8 mouse cellular contexts compared by ENCODE assay signal in genomic region chr8:92846684-92847083, GRCm38 (mm10). TPM values are rescaled to one million over a fixed set of nuclear protein-coding genes. Genes with fewer than 3 reads are reported as not detected.
DNase-seq lines count a peak whose midpoint lies in the region; ATAC-seq and TF ChIP-seq lines count a peak whose summit lies in the region.

No protein-coding gene starts in this region.

- no peak for TF ChIP-seq CTCF in brain, embryonic 14.5 days (IDR thresholded peaks at IDR 0.05; ENCODE audit: borderline replicate concordance, extremely low read depth, insufficient read depth, insufficient read length)

- H3K4me2 ChIP-seq in kidney, embryonic 16.5 days (replicated peaks; ENCODE audit: low read depth, low read length) = peak overlapping the region; percentile 37
- peak overlapping the region; percentile 31 for H3K4me2 ChIP-seq in heart, embryonic 15.5 days

- peaks cover 55% of the 10 kb centered on the region for H3K4me1 ChIP-seq in kidney, embryonic 16.5 days (ENCODE audit: insufficient read depth, low read length)
- H3K4me1 ChIP-seq in heart, embryonic 15.5 days (replicated peaks) = peaks cover 33% of the 10 kb centered on the region

- no peaks in the 10 kb centered on the region for H3K9me3 ChIP-seq in kidney, embryonic 16.5 days (ENCODE audit: low read length)
- no peaks in the 10 kb centered on the region for H3K9me3 ChIP-seq in heart, embryonic 15.5 days (replicated peaks)

- TF ChIP-seq POLR2A in brain, embryonic 14.5 days (IDR thresholded peaks at IDR 0.05; ENCODE audit: borderline replicate concordance, extremely low read depth, insufficient read depth, insufficient read length, poor library complexity, severe bottlenecking) = no peak

- peak overlapping the region; percentile 14; the same call in 1 of the 2 replicates for H3K9ac ChIP-seq in kidney, embryonic 16.5 days (replicated peaks; ENCODE audit: low read length)
- H3K9ac ChIP-seq in heart, embryonic 15.5 days = no peak overlapping the region

- H3K27ac ChIP-seq in kidney, embryonic 16.5 days (ENCODE audit: low read length) = peak overlapping the region; percentile 82
- H3K27ac ChIP-seq in heart, embryonic 15.5 days = peak overlapping the region; percentile 68

- DNase-seq in kidney, adult 8-10 months = no peak
- peak; percentile 77 for DNase-seq in brain, embryonic 14.5 days (ENCODE audit: low read depth)
- DNase-seq in adrenal gland, postnatal 25 days = no peak
- DNase-seq in frontal cortex, postnatal 10 days (ENCODE audit: low spot score in 2 of 2) = no peak

- WGBS in kidney, embryonic 16.5 days = 2% methylated on average over 3 of the region's 3 CpGs
- WGBS in heart, embryonic 15.5 days = 14% methylated on average over 3 of the region's 3 CpGs

- ATAC-seq in kidney, embryonic 16.5 days (ENCODE audit: low FRiP score, low TSS enrichment) = peak; percentile 74
- peak; percentile 41; the same call in 1 of the 2 replicates for ATAC-seq in heart, embryonic 15.5 days (replicated peaks; ENCODE audit: insufficient number of reproducible peaks, insufficient read depth, low FRiP score, low read depth)
- peak; percentile 57 for ATAC-seq in megakaryocyte, adult 5-6 weeks (ENCODE audit: poor library complexity, severe bottlenecking)
- ATAC-seq in activated CD4-positive, CD25-positive, alpha-beta regulatory T cell, adult 4 months = no peak

- no peak overlapping the region for H3K4me3 ChIP-seq in kidney, embryonic 16.5 days (ENCODE audit: low read length)
- no peak overlapping the region for H3K4me3 ChIP-seq in heart, embryonic 15.5 days

- no peaks in the 10 kb centered on the region for H3K27me3 ChIP-seq in kidney, embryonic 16.5 days (ENCODE audit: insufficient read depth, low read length)
- H3K27me3 ChIP-seq in heart, embryonic 15.5 days = no peaks in the 10 kb centered on the region

- peaks cover 8% of the 10 kb centered on the region; the same call in 1 of the 2 replicates for H3K36me3 ChIP-seq in kidney, embryonic 16.5 days (ENCODE audit: insufficient read depth, low read length)
- H3K36me3 ChIP-seq in heart, embryonic 15.5 days = no peaks in the 10 kb centered on the region

RNA-seq across cellular contexts. Expression of gene Lpcat2, which starts 8.5 kb away (rescaled TPM):
- polyA plus RNA-seq in kidney, embryonic 16.5 days (2015; fragmentation: Nextera tagmentation; extraction: Ambion mirVana) = 5.5 and 6.1 TPM in 2 replicates
- polyA plus RNA-seq in brain, embryonic 14.5 days (2012; rRNA removed) = 6.7 and 7.0 TPM in 2 replicates
- 4.0 and 8.2 TPM in 2 replicates for polyA plus RNA-seq in heart, embryonic 15.5 days (2015; fragmentation: Nextera tagmentation; extraction: Ambion mirVana)
- total RNA-seq in megakaryocyte, adult 5-6 weeks (2015) = 37.9 and 43.7 TPM in 2 replicates
- total RNA-seq in megakaryocyte, adult 5-6 weeks (2017) = 32.1 and 39.6 TPM in 2 replicates
- under 1 TPM in 1 of 2 experiments, not detected in 1; 0.82 TPM for polyA plus RNA-seq in activated CD4-positive, CD25-positive, alpha-beta regulatory T cell, adult 4 months (2017; shearing (Covaris generic))
- total RNA-seq in adrenal gland, postnatal 25 days (2021) = 1.4 and 2.3 TPM in 2 replicates

RNA-seq across cellular contexts. Expression of gene Mmp2, which starts 19.6 kb away (rescaled TPM):
- polyA plus RNA-seq in kidney, embryonic 16.5 days (2015; fragmentation: Nextera tagmentation; extraction: Ambion mirVana) = 142 and 148 TPM in 2 replicates
- 22.0 and 29.7 TPM in 2 replicates for polyA plus RNA-seq in brain, embryonic 14.5 days (2012; rRNA removed)
- 112 and 153 TPM in 2 replicates for polyA plus RNA-seq in heart, embryonic 15.5 days (2015; fragmentation: Nextera tagmentation; extraction: Ambion mirVana)
- not detected in 2 replicates for total RNA-seq in megakaryocyte, adult 5-6 weeks (2015)
- not detected in 2 replicates for total RNA-seq in megakaryocyte, adult 5-6 weeks (2017)
- polyA plus RNA-seq in activated CD4-positive, CD25-positive, alpha-beta regulatory T cell, adult 4 months (2017; shearing (Covaris generic)) = under 1 TPM in 1 of 2 experiments, not detected in 1; 0.19 TPM
- 16.8 TPM in 2 replicates for total RNA-seq in adrenal gland, postnatal 25 days (2021)

RNA-seq across cellular contexts. Expression of gene Capns2, which starts 54.5 kb away (rescaled TPM):
- 0.21 TPM in 1 of 2 replicates, not detected in the other for polyA plus RNA-seq in kidney, embryonic 16.5 days (2015; fragmentation: Nextera tagmentation; extraction: Ambion mirVana)
- polyA plus RNA-seq in brain, embryonic 14.5 days (2012; rRNA removed) = 1.2 and 2.6 TPM in 2 replicates
- 0.13 and 0.14 TPM in 2 replicates for polyA plus RNA-seq in heart, embryonic 15.5 days (2015; fragmentation: Nextera tagmentation; extraction: Ambion mirVana)
- total RNA-seq in megakaryocyte, adult 5-6 weeks (2015) = 1.1 and 1.6 TPM in 2 replicates
- total RNA-seq in megakaryocyte, adult 5-6 weeks (2017) = 1.5 and 2.0 TPM in 2 replicates
- not detected for polyA plus RNA-seq in activated CD4-positive, CD25-positive, alpha-beta regulatory T cell, adult 4 months (2017; shearing (Covaris generic))
- 0.95 TPM in 1 of 2 replicates, not detected in the other for total RNA-seq in adrenal gland, postnatal 25 days (2021)

Comparison
In these comparisons a context has a peak if more than half of its experiments do, and no peak if none do; other contexts are left out.
1. RNA of gene Mmp2, which starts 19.6 kb away (polyA plus RNA-seq): 142 to 148 TPM in kidney, embryonic 16.5 days, 112 to 153 TPM in heart, embryonic 15.5 days and 22.0 to 29.7 TPM in brain, embryonic 14.5 days; 0.19 TPM in activated CD4-positive, CD25-positive, alpha-beta regulatory T cell, adult 4 months; every median in the first group is over 10 times any median in the second.